Mouse (Mus musculus): ENCODE results near the gene Lrrk1. TPM values are rescaled to one million over a fixed set of nuclear protein-coding genes. Genes with fewer than 3 reads are reported as not detected.

The Lrrk1 gene
- total and polyA plus RNA-seq, 3 experiments, result 0.22 TPM; not detected in 2

DNA sequence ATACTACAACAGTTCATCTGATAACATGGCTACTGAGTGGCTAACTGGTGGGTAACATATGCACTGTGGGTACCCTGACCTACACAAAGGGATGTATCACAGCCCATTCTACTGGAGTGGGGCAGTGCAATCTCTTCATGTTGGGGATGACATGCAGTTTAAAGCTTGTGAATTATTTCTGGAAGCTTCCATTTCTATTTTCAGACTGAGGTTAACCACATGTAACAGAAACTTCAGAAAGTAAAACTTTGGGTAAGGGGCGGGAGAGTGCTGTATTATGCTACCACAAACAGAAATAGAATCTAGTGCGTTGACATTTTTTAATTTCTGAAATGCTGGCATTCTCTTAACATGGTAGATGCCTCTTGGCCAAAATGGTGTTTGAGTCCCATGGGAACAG, 178.2 kb downstream of the Lrrk1 start:
- Histone ChIP-seq H3K36me3 (replicated peaks) (no peaks in the 10 kb centered on the region), H3K9me3 (replicated peaks) (peaks cover 7% of the 10 kb centered on the region), H3K4me3 (ENCODE audit: low read depth, low read length) (no peak overlapping the region), H3K4me1 (ENCODE audit: insufficient read depth, low read depth, low read length) (peaks cover 14% of the 10 kb centered on the region), H3K27me3 (ENCODE audit: insufficient read depth, low read length) (peaks cover 4% of the 10 kb centered on the region)
- TF ChIP-seq GATA1 (IDR thresholded peaks at IDR 0.05; ENCODE audit: borderline replicate concordance, low read length) (no peak), GATA2 (IDR thresholded peaks at IDR 0.05; ENCODE audit: borderline replicate concordance, low read depth, low read length) (no peak), TAL1 (conservative IDR thresholded peaks at IDR 0.05; ENCODE audit: low read depth, low read length) (no peak), POLR2AphosphoS5 (IDR thresholded peaks at IDR 0.05; ENCODE audit: insufficient replicate concordance, low read depth, low read length) (no peak), CTCF (IDR thresholded peaks at IDR 0.05; ENCODE audit: low read depth, low read length) (no peak)
- DNase-seq (ENCODE audit: low spot score), result no peak
- no peak for ATAC-seq (ENCODE audit: extremely low read depth, insufficient number of reproducible peaks, low FRiP score, poor library complexity, severe bottlenecking)

DNA sequence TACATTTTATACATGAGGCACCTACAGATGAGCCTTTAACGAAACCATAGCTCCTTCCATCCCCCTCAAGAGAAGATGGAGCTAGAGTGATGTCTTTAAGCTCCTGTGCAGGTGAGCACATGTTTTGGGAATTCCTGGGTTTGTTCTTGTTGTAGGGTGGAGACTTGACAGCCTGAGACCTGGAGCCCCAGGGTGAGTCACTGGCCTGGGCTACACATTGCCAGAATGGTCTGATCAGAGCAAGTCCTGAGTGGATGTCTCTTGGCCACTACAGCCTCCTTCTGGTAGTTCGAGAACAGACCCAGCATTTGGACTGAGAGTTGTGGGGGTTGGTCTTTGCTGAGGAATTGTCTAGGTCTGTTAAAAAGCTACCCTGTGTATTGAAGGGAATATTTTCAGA, 186.5 kb downstream of the Lrrk1 start:
- Histone ChIP-seq H3K27me3 (ENCODE audit: insufficient read depth, low read length) (peaks cover 3% of the 10 kb centered on the region; the same call in 1 of the 2 replicates), H3K4me3 (ENCODE audit: low read depth, low read length) (no peak overlapping the region), H3K4me1 (ENCODE audit: insufficient read depth, low read depth, low read length) (peaks cover 47% of the 10 kb centered on the region), H3K9me3 (replicated peaks) (no peaks in the 10 kb centered on the region), H3K36me3 (replicated peaks) (no peaks in the 10 kb centered on the region)
- no peak for DNase-seq (ENCODE audit: low spot score)
- no peak for ATAC-seq (ENCODE audit: extremely low read depth, insufficient number of reproducible peaks, low FRiP score, poor library complexity, severe bottlenecking)
- TF ChIP-seq POLR2AphosphoS5 (IDR thresholded peaks at IDR 0.05; ENCODE audit: insufficient replicate concordance, low read depth, low read length), result no peak
- TF ChIP-seq TAL1 (conservative IDR thresholded peaks at IDR 0.05; ENCODE audit: low read depth, low read length), result no peak
- TF ChIP-seq CTCF (IDR thresholded peaks at IDR 0.05; ENCODE audit: low read depth, low read length), result no peak
- TF ChIP-seq GATA1 (IDR thresholded peaks at IDR 0.05; ENCODE audit: borderline replicate concordance, low read length), result no peak
- no peak for TF ChIP-seq GATA2 (IDR thresholded peaks at IDR 0.05; ENCODE audit: borderline replicate concordance, low read depth, low read length)

DNA sequence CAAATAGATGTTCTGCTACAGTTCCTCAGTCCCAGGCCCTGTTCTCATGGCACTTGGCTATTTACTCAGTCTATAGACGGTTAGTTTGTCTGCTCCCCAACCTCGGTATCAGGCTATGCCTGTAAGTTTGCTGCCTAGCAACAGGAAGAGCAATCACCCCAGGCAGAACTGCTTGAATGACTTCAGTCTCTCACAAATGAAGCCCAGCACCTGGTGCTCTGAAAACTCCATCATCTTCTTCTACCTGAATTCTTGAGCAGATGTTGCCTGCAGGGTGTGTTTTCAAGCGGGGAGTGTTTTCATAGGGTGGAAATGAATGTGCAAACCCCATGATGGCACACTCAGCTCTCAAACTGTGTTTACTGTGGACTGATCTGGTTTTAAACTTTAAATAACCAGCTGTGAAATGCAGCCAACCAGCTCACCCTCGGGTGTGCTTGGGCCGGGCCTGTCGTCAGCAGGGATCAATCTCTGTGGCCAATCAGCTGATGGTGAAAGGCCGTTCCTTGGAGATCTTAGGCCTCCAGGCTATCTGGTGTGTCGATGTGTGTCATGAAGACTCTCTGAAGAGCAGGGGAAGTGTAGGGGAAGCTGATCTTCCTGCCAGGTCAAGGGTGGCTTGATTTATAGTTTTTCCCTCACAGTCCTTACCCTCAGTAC, 187.2 kb downstream of the Lrrk1 start:
- H3K27me3 ChIP-seq (ENCODE audit: insufficient read depth, low read length), result peaks cover 3% of the 10 kb centered on the region; the same call in 1 of the 2 replicates
- no peak for ATAC-seq (ENCODE audit: extremely low read depth, insufficient number of reproducible peaks, low FRiP score, poor library complexity, severe bottlenecking)
- no peak for DNase-seq (ENCODE audit: low spot score)
- TF ChIP-seq POLR2AphosphoS5 (IDR thresholded peaks at IDR 0.05; ENCODE audit: insufficient replicate concordance, low read depth, low read length) (no peak), CTCF (IDR thresholded peaks at IDR 0.05; ENCODE audit: low read depth, low read length) (no peak), TAL1 (conservative IDR thresholded peaks at IDR 0.05; ENCODE audit: low read depth, low read length) (no peak), GATA2 (IDR thresholded peaks at IDR 0.05; ENCODE audit: borderline replicate concordance, low read depth, low read length) (no peak), GATA1 (IDR thresholded peaks at IDR 0.05; ENCODE audit: borderline replicate concordance, low read length) (no peak)
- no peaks in the 10 kb centered on the region for H3K36me3 ChIP-seq (replicated peaks)
- peaks cover 52% of the 10 kb centered on the region for H3K4me1 ChIP-seq (ENCODE audit: insufficient read depth, low read depth, low read length)
- no peak overlapping the region for H3K4me3 ChIP-seq (ENCODE audit: low read depth, low read length)
- H3K9me3 ChIP-seq (replicated peaks), result no peaks in the 10 kb centered on the region

DNA sequence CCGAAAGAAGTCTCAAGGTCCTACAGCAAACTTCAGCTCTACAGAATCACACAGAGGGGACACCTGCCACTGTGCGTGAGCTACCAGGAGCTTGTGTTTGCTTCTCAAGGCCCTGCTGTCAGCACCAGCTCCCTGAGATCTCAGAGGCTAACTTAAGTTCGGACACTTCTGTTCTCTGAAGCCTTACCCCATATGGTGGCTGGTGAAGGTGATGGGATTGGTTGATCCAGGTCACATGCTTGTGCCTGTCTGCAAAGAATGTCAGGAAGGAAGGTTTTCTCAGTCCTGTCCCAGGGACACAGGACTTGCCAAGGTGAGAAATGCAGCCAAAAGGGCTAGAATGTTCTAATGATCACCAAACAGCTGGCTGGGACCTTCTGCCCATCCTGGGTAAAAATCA, 187.8 kb downstream of the Lrrk1 start:
- no peaks in the 10 kb centered on the region for H3K9me3 ChIP-seq (replicated peaks)
- H3K36me3 ChIP-seq (replicated peaks), result no peaks in the 10 kb centered on the region
- peaks cover 3% of the 10 kb centered on the region; the same call in 1 of the 2 replicates for H3K27me3 ChIP-seq (ENCODE audit: insufficient read depth, low read length)
- no peak overlapping the region for H3K4me3 ChIP-seq (ENCODE audit: low read depth, low read length)
- peaks cover 57% of the 10 kb centered on the region for H3K4me1 ChIP-seq (ENCODE audit: insufficient read depth, low read depth, low read length)
- ATAC-seq (ENCODE audit: extremely low read depth, insufficient number of reproducible peaks, low FRiP score, poor library complexity, severe bottlenecking), result no peak
- no peak for DNase-seq (ENCODE audit: low spot score)
- TF ChIP-seq TAL1 (conservative IDR thresholded peaks at IDR 0.05; ENCODE audit: low read depth, low read length), result no peak
- no peak for TF ChIP-seq CTCF (IDR thresholded peaks at IDR 0.05; ENCODE audit: low read depth, low read length)
- TF ChIP-seq GATA1 (IDR thresholded peaks at IDR 0.05; ENCODE audit: borderline replicate concordance, low read length), result no peak
- TF ChIP-seq GATA2 (IDR thresholded peaks at IDR 0.05; ENCODE audit: borderline replicate concordance, low read depth, low read length), result no peak
- no peak for TF ChIP-seq POLR2AphosphoS5 (IDR thresholded peaks at IDR 0.05; ENCODE audit: insufficient replicate concordance, low read depth, low read length)

DNA sequence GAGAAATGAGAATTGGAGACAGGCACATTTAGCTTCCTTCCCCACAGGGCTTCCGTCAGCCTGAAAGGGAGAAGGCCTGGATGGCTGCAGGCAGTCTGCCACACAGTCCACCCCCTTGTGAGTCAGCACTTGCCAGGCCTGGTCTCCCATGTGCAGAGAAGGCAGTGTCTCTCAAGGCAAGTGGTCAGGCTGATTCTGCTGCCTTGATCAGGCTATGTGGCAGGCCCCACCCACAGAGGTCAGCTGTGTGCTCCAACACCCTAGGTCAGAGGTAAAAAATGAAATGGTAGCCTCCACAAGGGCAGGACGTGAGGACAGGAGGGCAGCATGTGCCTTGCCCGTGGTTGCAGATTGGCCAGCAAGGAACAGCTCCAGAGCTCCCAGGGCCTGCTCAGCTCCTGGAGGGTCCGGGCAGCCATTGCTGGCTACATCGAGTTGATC, 188.7 kb downstream of the Lrrk1 start:
- H3K36me3 ChIP-seq (replicated peaks), result no peaks in the 10 kb centered on the region
- H3K9me3 ChIP-seq (replicated peaks), result no peaks in the 10 kb centered on the region
- no peak for TF ChIP-seq GATA1 (IDR thresholded peaks at IDR 0.05; ENCODE audit: borderline replicate concordance, low read length)
- no peak for TF ChIP-seq POLR2AphosphoS5 (IDR thresholded peaks at IDR 0.05; ENCODE audit: insufficient replicate concordance, low read depth, low read length)
- TF ChIP-seq CTCF (IDR thresholded peaks at IDR 0.05; ENCODE audit: low read depth, low read length), result no peak
- TF ChIP-seq TAL1 (conservative IDR thresholded peaks at IDR 0.05; ENCODE audit: low read depth, low read length), result no peak
- no peak for TF ChIP-seq GATA2 (IDR thresholded peaks at IDR 0.05; ENCODE audit: borderline replicate concordance, low read depth, low read length)
- peak overlapping the region; percentile 44; the same call in 1 of the 2 replicates for H3K4me3 ChIP-seq (ENCODE audit: low read depth, low read length)
- peaks cover 6% of the 10 kb centered on the region; the same call in 1 of the 2 replicates for H3K27me3 ChIP-seq (ENCODE audit: insufficient read depth, low read length)
- H3K4me1 ChIP-seq (ENCODE audit: insufficient read depth, low read depth, low read length), result peaks cover 67% of the 10 kb centered on the region
- peak; percentile 38 for ATAC-seq (ENCODE audit: extremely low read depth, insufficient number of reproducible peaks, low FRiP score, poor library complexity, severe bottlenecking)
- DNase-seq (ENCODE audit: low spot score), result peak; percentile 25

DNA sequence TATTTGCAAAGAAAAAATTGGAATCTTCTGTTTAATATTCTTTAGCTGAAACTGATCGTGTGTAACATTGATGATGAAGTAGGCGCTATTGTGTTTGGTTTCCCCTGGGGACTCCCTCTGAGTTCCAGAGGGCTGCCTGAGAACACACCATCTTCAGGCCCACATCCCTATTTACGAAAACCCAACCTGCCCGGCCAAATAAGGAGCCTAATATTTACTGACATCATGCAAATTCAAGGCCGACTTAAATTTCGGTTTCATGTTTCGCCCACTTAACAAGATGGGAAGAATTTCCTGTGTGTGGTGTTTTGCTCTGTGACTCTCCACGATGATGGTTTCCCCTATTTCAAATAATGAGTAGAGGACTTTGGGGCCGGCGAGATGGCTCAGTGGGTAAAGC, 189.7 kb downstream of the Lrrk1 start:
- H3K36me3 ChIP-seq (replicated peaks), result no peaks in the 10 kb centered on the region
- no peak overlapping the region for H3K4me3 ChIP-seq (ENCODE audit: low read depth, low read length)
- ATAC-seq (ENCODE audit: extremely low read depth, insufficient number of reproducible peaks, low FRiP score, poor library complexity, severe bottlenecking) (no peak), DNase-seq (ENCODE audit: low spot score) (no peak)
- peaks cover 77% of the 10 kb centered on the region for H3K4me1 ChIP-seq (ENCODE audit: insufficient read depth, low read depth, low read length)
- H3K9me3 ChIP-seq (replicated peaks), result no peaks in the 10 kb centered on the region
- H3K27me3 ChIP-seq (ENCODE audit: insufficient read depth, low read length), result peaks cover 8% of the 10 kb centered on the region
- TF ChIP-seq GATA2 (IDR thresholded peaks at IDR 0.05; ENCODE audit: borderline replicate concordance, low read depth, low read length) (no peak), GATA1 (IDR thresholded peaks at IDR 0.05; ENCODE audit: borderline replicate concordance, low read length) (no peak), POLR2AphosphoS5 (IDR thresholded peaks at IDR 0.05; ENCODE audit: insufficient replicate concordance, low read depth, low read length) (no peak), CTCF (IDR thresholded peaks at IDR 0.05; ENCODE audit: low read depth, low read length) (no peak), TAL1 (conservative IDR thresholded peaks at IDR 0.05; ENCODE audit: low read depth, low read length) (no peak)

Data from G1E (cell line).